Mouse (Mus musculus): ENCODE data around the gene Vps4a. TPM values are rescaled to one million over a fixed set of nuclear protein-coding genes. Genes with fewer than 3 reads are reported as not detected.
"Not testable (repeated sequence)": the region's sequence is repeated elsewhere in the genome, so short reads cannot be mapped to it uniquely, and the experiment has no call there.

The Vps4a gene
- polyA plus RNA-seq, 1 experiment = 12.0 TPM

DNA sequence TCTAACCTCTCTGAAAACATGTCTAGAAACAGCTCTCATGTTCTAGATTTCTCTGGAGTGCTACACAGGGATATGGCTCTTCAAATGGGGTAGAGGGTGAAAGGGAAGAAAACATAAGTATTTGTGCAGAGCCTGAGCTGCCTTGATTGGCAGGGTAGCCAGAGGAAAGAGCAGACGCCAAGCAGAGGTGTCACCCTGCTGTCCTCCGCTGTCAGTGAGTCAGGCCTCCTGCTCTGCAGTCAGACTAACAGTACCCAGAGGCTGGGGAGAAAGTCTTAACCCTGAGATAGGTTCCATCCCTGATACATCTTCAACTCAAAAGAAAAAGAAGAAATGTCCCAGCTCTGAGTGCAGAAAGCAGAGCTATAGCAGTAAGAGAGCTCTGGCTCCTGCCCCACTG lies 18.4 kb upstream of the Vps4a start:
- Histone ChIP-seq H3K36me3 (replicated peaks; ENCODE audit: low read length) (peaks cover 8% of the 10 kb centered on the region), H3K27me3 (replicated peaks) (peaks cover 10% of the 10 kb centered on the region), H3K4me3 (replicated peaks) (no peak overlapping the region), H3K4me1 (no peaks in the 10 kb centered on the region), H3K9me3 (no peaks in the 10 kb centered on the region)
- no peak for TF ChIP-seq FLI1 (IDR thresholded peaks at IDR 0.05; ENCODE audit: low read length)
- no peak for TF ChIP-seq GATA1 (IDR thresholded peaks at IDR 0.05; ENCODE audit: borderline replicate concordance, low read length)

GRCm38 (mm10) chr8:107014915-107015314 lies 16.1 kb upstream of the Vps4a start:
- no peaks in the 10 kb centered on the region for H3K4me1 ChIP-seq
- H3K4me3 ChIP-seq (replicated peaks) = no peak overlapping the region
- H3K36me3 ChIP-seq (replicated peaks; ENCODE audit: low read length) = peaks cover 2% of the 10 kb centered on the region
- peaks cover 14% of the 10 kb centered on the region for H3K27me3 ChIP-seq (replicated peaks)
- no peak for TF ChIP-seq FLI1 (IDR thresholded peaks at IDR 0.05; ENCODE audit: low read length)
- no peak for TF ChIP-seq GATA1 (IDR thresholded peaks at IDR 0.05; ENCODE audit: borderline replicate concordance, low read length)
- H3K9me3 ChIP-seq = no peaks in the 10 kb centered on the region

DNA sequence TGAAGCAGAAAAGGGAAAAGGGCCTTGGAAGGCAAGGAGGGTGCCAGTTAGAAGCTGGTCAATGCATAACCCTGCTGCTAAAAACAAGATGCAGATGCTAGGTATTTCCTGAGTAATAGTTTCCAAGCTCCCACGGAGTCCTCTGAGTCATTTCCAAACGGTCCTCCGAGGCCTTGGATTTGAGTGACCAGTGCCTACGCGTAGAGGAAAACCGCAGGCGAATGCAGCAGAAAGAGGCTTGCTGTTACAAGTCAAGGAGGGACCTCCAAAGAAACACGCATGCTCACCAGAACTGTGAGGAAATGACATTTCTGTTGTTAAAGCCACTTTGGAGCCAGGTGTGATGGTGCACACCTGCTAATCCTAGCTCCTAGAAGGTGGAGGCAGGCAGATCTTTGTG lies 7.5 kb upstream of the Vps4a start:
- Histone ChIP-seq H3K9me3 (no peaks in the 10 kb centered on the region), H3K4me3 (replicated peaks) (no peak overlapping the region), H3K4me1 (peaks cover 7% of the 10 kb centered on the region), H3K27me3 (replicated peaks) (peaks cover 34% of the 10 kb centered on the region), H3K36me3 (replicated peaks; ENCODE audit: low read length) (no peaks in the 10 kb centered on the region)
- TF ChIP-seq FLI1 (IDR thresholded peaks at IDR 0.05; ENCODE audit: low read length) (no peak), GATA1 (IDR thresholded peaks at IDR 0.05; ENCODE audit: borderline replicate concordance, low read length) (no peak)

- TF ChIP-seq FLI1 (IDR thresholded peaks at IDR 0.05; ENCODE audit: low read length) (no peak), GATA1 (IDR thresholded peaks at IDR 0.05; ENCODE audit: borderline replicate concordance, low read length) (no peak)
- no peaks in the 10 kb centered on the region for H3K9me3 ChIP-seq
- H3K4me1 ChIP-seq = peaks cover 46% of the 10 kb centered on the region
- peaks cover 6% of the 10 kb centered on the region for H3K36me3 ChIP-seq (replicated peaks; ENCODE audit: low read length)
- H3K4me3 ChIP-seq (replicated peaks) = no peak overlapping the region
- peaks cover 2% of the 10 kb centered on the region for H3K27me3 ChIP-seq (replicated peaks)
These were observed 1.7 kb upstream of the Vps4a start for GRCm38 (mm10) chr8:107029310-107029709.

DNA sequence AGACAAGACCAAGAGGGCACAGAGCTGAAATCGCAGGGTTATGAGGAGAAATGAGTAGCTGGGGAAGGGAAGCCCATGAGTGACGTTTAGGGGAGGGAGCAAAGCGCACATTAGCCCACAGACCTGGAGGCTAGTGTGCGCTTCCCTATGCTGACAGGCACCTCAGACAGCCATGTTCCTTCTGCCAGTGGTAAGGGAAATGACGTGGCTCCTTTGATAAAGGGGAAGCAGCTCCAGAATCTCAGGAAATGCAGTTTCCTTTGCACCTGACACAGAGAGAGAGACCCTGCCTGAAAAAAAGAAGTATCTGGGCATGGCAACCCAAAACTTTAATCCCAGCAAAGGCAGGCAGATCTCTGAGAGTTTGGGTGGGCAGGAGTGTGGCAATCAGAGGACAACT lies 964 bp upstream of the Vps4a start:
- peaks cover 9% of the 10 kb centered on the region for H3K36me3 ChIP-seq (replicated peaks; ENCODE audit: low read length)
- no peaks in the 10 kb centered on the region for H3K9me3 ChIP-seq
- H3K4me1 ChIP-seq = peaks cover 46% of the 10 kb centered on the region
- peak overlapping the region; percentile 2 for H3K4me3 ChIP-seq (replicated peaks)
- peaks cover 2% of the 10 kb centered on the region for H3K27me3 ChIP-seq (replicated peaks)
- TF ChIP-seq FLI1 (IDR thresholded peaks at IDR 0.05; ENCODE audit: low read length) (no peak), GATA1 (IDR thresholded peaks at IDR 0.05; ENCODE audit: borderline replicate concordance, low read length) (no peak; the same call in 2 of the 3 replicates)

- Histone ChIP-seq H3K36me3 (replicated peaks; ENCODE audit: low read length) (peaks cover 24% of the 10 kb centered on the region), H3K4me1 (peaks cover 62% of the 10 kb centered on the region), H3K4me3 (replicated peaks) (peak overlapping the region; percentile 93), H3K27me3 (replicated peaks) (no peaks in the 10 kb centered on the region), H3K9me3 (no peaks in the 10 kb centered on the region)
- TF ChIP-seq GATA1 (IDR thresholded peaks at IDR 0.05; ENCODE audit: borderline replicate concordance, low read length) = no peak
- no peak for TF ChIP-seq FLI1 (IDR thresholded peaks at IDR 0.05; ENCODE audit: low read length)
These were observed 612 bp downstream of the Vps4a start for GRCm38 (mm10) chr8:107031577-107032090.

- not testable (repeated sequence) for H3K9me3 ChIP-seq; H3K4me3 ChIP-seq (replicated peaks); H3K27me3 ChIP-seq (replicated peaks)
- Histone ChIP-seq H3K4me1 (peaks cover 59% of the 10 kb centered on the region), H3K36me3 (replicated peaks; ENCODE audit: low read length) (peaks cover 34% of the 10 kb centered on the region)
These were observed 2.6 kb downstream of the Vps4a start for GRCm38 (mm10) chr8:107033609-107034008.

GRCm38 (mm10) chr8:107035641-107036040 lies 4.6 kb downstream of the Vps4a start:
- TF ChIP-seq GATA1 (IDR thresholded peaks at IDR 0.05; ENCODE audit: borderline replicate concordance, low read length) (no peak), FLI1 (IDR thresholded peaks at IDR 0.05; ENCODE audit: low read length) (no peak)
- H3K36me3 ChIP-seq (replicated peaks; ENCODE audit: low read length) = peaks cover 53% of the 10 kb centered on the region

DNA sequence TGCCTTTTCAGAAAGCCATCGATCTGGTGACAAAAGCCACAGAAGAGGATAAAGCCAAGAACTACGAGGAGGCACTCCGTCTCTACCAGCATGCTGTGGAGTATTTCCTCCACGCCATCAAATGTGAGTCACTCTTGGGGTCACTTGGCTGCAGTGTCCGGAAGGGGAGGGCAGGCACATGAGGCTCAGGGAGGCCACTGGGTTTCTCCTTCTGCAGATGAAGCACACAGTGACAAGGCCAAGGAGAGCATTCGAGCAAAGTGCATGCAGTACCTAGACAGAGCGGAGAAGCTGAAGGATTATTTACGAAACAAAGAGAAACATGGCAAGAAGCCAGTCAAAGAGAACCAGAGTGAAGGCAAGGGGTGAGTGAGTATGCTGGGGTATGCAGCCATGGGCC lies 5.6 kb downstream of the Vps4a start:
- Histone ChIP-seq H3K27me3 (replicated peaks) (no peaks in the 10 kb centered on the region), H3K9me3 (no peaks in the 10 kb centered on the region), H3K4me3 (replicated peaks) (peak overlapping the region; percentile 53), H3K4me1 (peaks cover 45% of the 10 kb centered on the region), H3K36me3 (replicated peaks; ENCODE audit: low read length) (peaks cover 63% of the 10 kb centered on the region)
- TF ChIP-seq GATA1 (IDR thresholded peaks at IDR 0.05; ENCODE audit: borderline replicate concordance, low read length) = no peak
- TF ChIP-seq FLI1 (IDR thresholded peaks at IDR 0.05; ENCODE audit: low read length) = no peak

More at GRCm38 (mm10) chr8:107035641-107036040, 4.6 kb downstream of the Vps4a start:
- no peaks in the 10 kb centered on the region for H3K27me3 ChIP-seq (replicated peaks)
- peak overlapping the region; percentile 50 for H3K4me3 ChIP-seq (replicated peaks)
- no peaks in the 10 kb centered on the region for H3K9me3 ChIP-seq
- peaks cover 43% of the 10 kb centered on the region for H3K4me1 ChIP-seq

DNA sequence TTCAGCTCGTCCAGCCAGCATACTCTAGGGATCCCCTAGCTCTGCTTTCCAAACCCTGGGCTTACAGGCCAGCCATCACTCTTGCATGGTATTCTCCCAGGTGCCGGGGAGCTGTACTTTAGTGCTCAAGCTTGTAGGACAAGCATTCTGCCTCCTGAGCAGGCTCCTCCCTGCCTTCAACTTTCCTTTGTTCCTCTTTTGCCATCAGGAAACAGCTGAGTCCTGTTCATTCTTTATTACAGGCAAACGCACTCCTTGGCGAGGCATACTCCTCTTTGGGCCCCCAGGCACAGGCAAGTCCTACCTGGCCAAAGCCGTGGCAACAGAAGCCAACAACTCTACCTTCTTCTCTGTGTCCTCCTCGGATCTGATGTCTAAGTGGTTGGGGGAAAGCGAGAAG lies 9.6 kb downstream of the Vps4a start:
- TF ChIP-seq GATA1 (IDR thresholded peaks at IDR 0.05; ENCODE audit: borderline replicate concordance, low read length) (no peak), FLI1 (IDR thresholded peaks at IDR 0.05; ENCODE audit: low read length) (no peak)
- Histone ChIP-seq H3K36me3 (replicated peaks; ENCODE audit: low read length) (peaks cover 89% of the 10 kb centered on the region), H3K27me3 (replicated peaks) (no peaks in the 10 kb centered on the region), H3K9me3 (no peaks in the 10 kb centered on the region), H3K4me1 (peaks cover 28% of the 10 kb centered on the region), H3K4me3 (replicated peaks) (no peak overlapping the region)

GRCm38 (mm10) chr8:107045478-107045877 lies 14.5 kb downstream of the Vps4a start:
- H3K36me3 ChIP-seq (replicated peaks; ENCODE audit: low read length) = peaks cover 79% of the 10 kb centered on the region

More at GRCm38 (mm10) chr8:107045478-107045877, 14.5 kb downstream of the Vps4a start:
- TF ChIP-seq GATA1 (IDR thresholded peaks at IDR 0.05; ENCODE audit: borderline replicate concordance, low read length) (no peak), FLI1 (IDR thresholded peaks at IDR 0.05; ENCODE audit: low read length) (no peak)
- H3K4me3 ChIP-seq (replicated peaks) = no peak overlapping the region
- no peaks in the 10 kb centered on the region for H3K27me3 ChIP-seq (replicated peaks)
- peaks cover 45% of the 10 kb centered on the region for H3K4me1 ChIP-seq
- H3K9me3 ChIP-seq = no peaks in the 10 kb centered on the region

Measured in megakaryocyte, embryonic 14.5 days (primary cell).